In the genomic region with DNA sequence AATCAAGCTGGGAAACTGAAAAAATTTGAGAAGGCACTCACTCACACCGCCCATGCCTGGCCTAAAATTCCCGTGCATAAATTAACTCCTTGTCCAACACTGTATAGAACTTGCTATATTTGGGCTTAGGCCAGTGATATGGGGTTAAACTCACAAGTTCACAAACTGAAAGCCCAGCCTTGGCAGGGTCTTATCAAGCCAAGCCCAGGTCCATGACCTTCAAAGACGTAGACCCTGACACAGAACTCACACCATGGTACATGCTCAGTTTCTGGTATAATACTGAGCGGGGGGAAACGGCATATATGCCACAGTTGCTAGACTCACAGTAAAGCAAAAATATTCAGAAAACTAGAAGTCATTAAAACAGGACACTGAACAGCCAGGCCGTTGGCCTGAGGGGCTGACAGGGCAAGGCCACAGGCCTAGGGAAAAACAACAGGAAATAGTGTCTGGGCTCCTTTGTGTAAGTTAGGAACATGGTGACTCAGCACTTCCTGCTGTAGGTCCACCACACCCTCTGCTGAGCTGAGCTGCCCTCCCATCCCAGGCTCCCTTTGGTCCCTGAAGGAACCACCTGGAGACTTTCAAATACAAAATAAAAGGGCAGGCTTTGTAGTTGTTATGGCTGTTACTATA, we compare ENCODE assay signal across 8 mouse cellular contexts. TPM values are rescaled to one million over a fixed set of nuclear protein-coding genes. Genes with fewer than 3 reads are reported as not detected.
DNase-seq lines count a peak whose midpoint lies in the region; ATAC-seq lines count a peak whose summit lies in the region.

No protein-coding gene starts in this region.

- no peaks in the 10 kb centered on the region for H3K9me3 ChIP-seq in forebrain, embryonic 14.5 days (replicated peaks; ENCODE audit: control insufficient read depth, low read length)

- H3K27ac ChIP-seq in forebrain, embryonic 14.5 days (ENCODE audit: low read depth, low read length) = no peak overlapping the region

- no peak overlapping the region for H3K4me3 ChIP-seq in forebrain, embryonic 14.5 days (ENCODE audit: low read depth, low read length)

- no peaks in the 10 kb centered on the region for H3K36me3 ChIP-seq in forebrain, embryonic 14.5 days (ENCODE audit: control insufficient read depth, insufficient read depth, low read length)

- H3K27me3 ChIP-seq in forebrain, embryonic 14.5 days (replicated peaks; ENCODE audit: control insufficient read depth, insufficient read depth, low read length) = no peaks in the 10 kb centered on the region

- no peaks in the 10 kb centered on the region for H3K4me1 ChIP-seq in forebrain, embryonic 14.5 days (ENCODE audit: control insufficient read depth, insufficient read depth, low read length)

- 87% methylated on average over 6 of the region's 6 CpGs for WGBS in forebrain, embryonic 14.5 days

- H3K9ac ChIP-seq in forebrain, embryonic 14.5 days (ENCODE audit: low read length) = no peak overlapping the region

- peak; percentile 68 for DNase-seq in 3T3-L1 (ENCODE audit: low read depth, low spot score)
- DNase-seq in kidney, adult 9 months = peak; percentile 58
- DNase-seq in lung, postnatal 14 days = peak; percentile 49
- no peak for DNase-seq in cerebellum, adult 11-12 months
- DNase-seq in frontal cortex, postnatal 14 days (ENCODE audit: low spot score in 2 of 2) = no peak
- no peak for DNase-seq in forebrain, embryonic 14.5 days (ENCODE audit: low spot score)

- peak; percentile 55 for ATAC-seq in CD4-positive, CD25-positive, alpha-beta regulatory T cell, adult 4 months
- ATAC-seq in granulocyte monocyte progenitor cell, adult 5-6 weeks (replicated peaks; ENCODE audit: poor library complexity, severe bottlenecking) = peak; percentile 71
- no peak for ATAC-seq in forebrain, embryonic 14.5 days

- H3K4me2 ChIP-seq in forebrain, embryonic 14.5 days (ENCODE audit: low read length) = no peak overlapping the region

RNA-seq across cellular contexts. Expression of gene Cfap54, which starts 12.3 kb away (rescaled TPM):
- 1 to 10 TPM; 1.6 to 2.3 TPM for polyA plus RNA-seq in CD4-positive, CD25-positive, alpha-beta regulatory T cell, adult 4 months (2017; shearing (Covaris generic))
- total RNA-seq in granulocyte monocyte progenitor cell, adult 5-6 weeks (2014; fragmentation: Nextera tagmentation) = 0.11 and 1.4 TPM in 2 replicates
- 0.69 and 0.82 TPM in 2 replicates for total RNA-seq in granulocyte monocyte progenitor cell, adult 5-6 weeks (2017)
- 1.2 and 1.5 TPM in 2 replicates for polyA plus RNA-seq in forebrain, embryonic 14.5 days (2014; fragmentation: Nextera tagmentation; extraction: Ambion mirVana)

Comparison
In these comparisons a context has a peak if more than half of its experiments do, and no peak if none do; other contexts are left out.
1. DNase-seq: peak in 3T3-L1 (single experiment), kidney, adult 9 months (single experiment) and lung, postnatal 14 days (single experiment); none in cerebellum, adult 11-12 months (single experiment), frontal cortex, postnatal 14 days (0 of 2) and forebrain, embryonic 14.5 days (single experiment).